Mouse (Mus musculus) cerebellum, postnatal 4 days (tissue): ENCODE measurements around the gene Nubp2.
A peak's percentile ranks its signal among the peaks of the same experiment; 100 is the strongest.

Experiments
- DNase-seq, 2 experiments: peaks; one replicate each; pipeline ENCODE4 v3.0.0; 2022; ENCODE audit warnings: low spot score in 2 of 2, mixed read lengths in 1 of 2

Gene Nubp2

GRCm38 (mm10) chr17:24894061-24894994 lies 8.2 kb upstream of the Nubp2 start:
- DNase-seq, result peak in 1 of 2 experiments; percentile 34

DNA sequence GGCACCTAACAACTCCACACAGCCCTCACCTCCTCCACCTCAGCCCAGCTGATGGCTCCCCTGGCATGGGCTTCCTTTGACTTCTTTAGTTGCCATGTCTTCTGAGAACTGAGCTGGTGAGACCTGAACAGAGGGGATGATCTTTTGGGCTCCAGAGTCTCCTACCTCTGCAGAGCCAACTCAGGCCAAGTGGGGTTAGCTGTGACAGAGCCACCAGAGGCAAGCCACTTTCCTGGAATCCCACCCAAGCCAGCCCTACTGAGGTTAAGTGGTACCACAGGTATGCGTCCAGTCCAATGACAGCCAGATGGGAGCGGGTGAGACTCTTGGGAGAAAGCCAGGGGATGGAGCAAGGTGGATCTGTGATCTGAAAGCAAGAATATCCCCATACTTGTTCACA lies 7.1 kb upstream of the Nubp2 start:
- DNase-seq, result no peak

GRCm38 (mm10) chr17:24892785-24893184 lies 6.6 kb upstream of the Nubp2 start:
- DNase-seq, result no peak

- DNase-seq, result no peak
Measured at GRCm38 (mm10) chr17:24891321-24891720, 5.2 kb upstream of the Nubp2 start.

DNA sequence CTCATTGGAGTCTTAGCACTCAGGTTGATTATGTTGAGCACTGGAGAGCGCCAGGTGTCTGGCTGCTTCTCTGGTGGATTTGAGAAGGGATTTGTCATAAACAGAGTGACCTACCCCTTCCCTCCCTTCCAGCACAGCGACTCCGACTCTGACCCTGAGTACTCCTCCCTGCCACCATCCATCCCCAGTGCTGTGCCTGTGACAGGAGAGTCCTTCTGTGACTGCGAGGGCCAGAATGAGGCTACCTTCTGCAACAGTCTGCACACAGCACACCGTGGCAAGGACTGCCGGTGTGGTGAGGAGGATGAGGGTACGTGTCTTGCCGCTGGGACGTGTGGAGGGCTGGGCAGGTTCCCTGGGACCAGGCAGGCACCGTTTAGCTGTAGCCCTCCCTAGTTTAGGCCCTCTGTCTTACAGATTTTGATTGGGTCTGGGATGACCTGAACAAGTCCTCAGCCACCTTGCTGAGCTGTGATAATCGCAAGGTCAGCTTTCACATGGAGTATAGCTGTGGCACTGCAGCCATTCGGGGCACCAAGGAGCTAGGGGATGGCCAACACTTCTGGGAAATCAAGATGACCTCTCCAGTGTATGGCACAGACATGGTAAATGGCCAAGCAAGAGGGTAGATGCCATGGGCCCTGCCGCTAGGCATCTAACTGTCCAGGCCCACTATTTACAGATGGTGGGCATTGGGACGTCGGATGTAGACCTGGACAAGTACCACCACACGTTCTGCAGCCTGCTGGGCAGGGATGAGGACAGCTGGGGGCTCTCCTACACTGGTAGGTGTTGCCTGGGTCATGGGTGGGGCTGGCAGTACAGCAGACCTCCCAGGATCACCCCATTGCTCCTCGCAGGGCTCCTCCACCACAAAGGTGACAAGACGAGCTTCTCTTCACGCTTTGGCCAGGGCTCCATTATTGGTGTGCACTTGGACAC lies 4.3 kb upstream of the Nubp2 start:
- DNase-seq, result no peak

DNA sequence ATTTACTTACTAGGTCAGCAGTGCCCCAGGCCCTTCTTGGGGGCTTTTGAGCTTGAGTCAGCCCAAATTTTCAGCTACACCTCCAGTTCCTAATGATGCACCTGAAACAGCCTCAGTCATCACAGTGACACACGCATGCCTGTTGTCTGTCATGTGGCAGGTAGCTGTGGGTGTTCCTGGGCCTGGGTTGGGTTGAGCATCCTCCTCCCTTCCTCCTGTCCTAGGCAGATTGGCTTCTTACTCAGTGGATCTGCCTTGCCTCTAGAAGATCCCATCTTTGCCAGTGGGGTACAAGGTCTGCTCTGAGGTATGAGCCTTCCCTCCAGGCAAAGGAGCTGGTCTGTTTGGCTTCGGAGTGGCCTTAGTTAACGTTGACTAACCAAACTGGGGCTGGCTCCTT lies 2.7 kb upstream of the Nubp2 start:
- no peak for DNase-seq

- DNase-seq, result no peak
Measured at GRCm38 (mm10) chr17:24887291-24888080, 1.3 kb upstream of the Nubp2 start.

GRCm38 (mm10) chr17:24886932-24887271 lies 753 bp upstream of the Nubp2 start:
- no peak for DNase-seq

- no peak for DNase-seq
Measured at GRCm38 (mm10) chr17:24885356-24886133, 604 bp downstream of the Nubp2 start.

GRCm38 (mm10) chr17:24884391-24884790 lies 1.8 kb downstream of the Nubp2 start:
- DNase-seq, result no peak

DNA sequence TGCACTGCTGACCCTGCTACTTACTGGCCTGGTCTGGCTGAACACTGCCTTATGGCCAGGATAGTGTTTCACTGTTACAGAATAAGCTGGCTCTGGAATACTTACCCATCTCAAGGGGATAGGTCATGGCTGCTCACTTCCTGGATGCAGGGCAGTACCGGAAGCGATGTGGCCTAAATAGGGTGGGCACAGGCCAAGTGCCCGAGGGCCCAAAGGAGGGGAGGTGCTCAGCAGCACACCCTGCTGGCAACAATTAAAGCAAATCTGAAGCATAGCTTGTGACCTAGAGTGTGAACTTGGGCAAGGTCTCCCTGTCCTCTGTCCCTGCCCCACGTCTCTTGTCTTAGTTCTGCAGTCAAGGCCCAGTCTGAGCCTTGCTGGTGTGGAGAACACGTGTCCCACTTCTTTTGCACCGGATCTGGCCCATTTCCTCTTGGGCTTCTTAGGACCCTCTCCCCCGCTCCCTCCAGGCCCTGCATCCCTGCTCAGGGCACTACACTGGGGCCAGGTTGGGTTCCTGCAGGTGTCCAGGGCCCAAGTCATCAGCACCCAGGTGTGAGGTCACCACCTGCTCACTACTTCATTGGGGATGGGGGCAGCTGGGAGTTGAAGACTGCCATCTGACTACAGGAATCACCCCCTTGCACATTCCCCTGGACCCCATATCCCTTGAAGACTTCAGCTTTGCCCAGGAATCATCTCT lies 4.3 kb downstream of the Nubp2 start:
- peak in 1 of 2 experiments; percentile 34 for DNase-seq

- DNase-seq, result no peak
Measured at GRCm38 (mm10) chr17:24878531-24878930, 7.6 kb downstream of the Nubp2 start.

GRCm38 (mm10) chr17:24878117-24878397 lies 8.1 kb downstream of the Nubp2 start:
- no peak for DNase-seq

- DNase-seq, result no peak
Measured at GRCm38 (mm10) chr17:24877336-24878116, 8.6 kb downstream of the Nubp2 start.

- no peak for DNase-seq
Measured at GRCm38 (mm10) chr17:24874989-24875388, 11.2 kb downstream of the Nubp2 start.

GRCm38 (mm10) chr17:24874405-24874745 lies 11.8 kb downstream of the Nubp2 start:
- no peak for DNase-seq

DNA sequence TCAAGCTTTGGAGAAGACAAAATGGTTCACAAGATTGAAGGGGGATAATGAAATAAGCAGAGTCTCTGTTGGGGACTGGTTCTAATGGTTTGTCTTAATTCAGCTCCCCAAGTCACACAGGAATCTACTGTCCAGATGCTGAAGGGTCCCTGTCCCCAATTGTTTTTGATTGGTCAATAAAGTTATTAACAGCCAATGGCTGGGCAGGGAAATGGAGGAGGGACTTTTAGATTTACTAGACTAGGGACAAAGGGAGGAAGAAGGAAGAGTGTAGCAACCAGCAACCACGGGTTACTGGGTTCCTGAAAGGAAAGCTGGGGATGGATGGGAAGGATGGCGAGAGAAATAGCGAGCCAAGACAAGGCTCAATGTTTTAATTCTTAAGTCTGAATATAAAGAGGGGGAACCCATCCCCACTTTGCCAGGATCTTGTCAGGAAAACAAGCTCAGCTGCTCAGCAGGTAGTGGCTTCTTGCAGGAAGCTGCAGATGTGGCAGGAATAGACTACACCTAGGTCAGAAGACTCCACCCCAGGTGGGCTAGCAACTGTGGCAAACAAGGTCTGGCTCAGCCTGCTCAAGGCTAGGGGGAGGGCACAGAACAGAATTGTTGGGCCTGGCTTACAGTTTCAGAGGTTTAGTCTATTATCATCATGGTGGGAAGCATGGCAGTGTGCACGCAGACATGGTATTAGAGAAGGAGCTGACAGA lies 12.3 kb downstream of the Nubp2 start:
- DNase-seq, result no peak

GRCm38 (mm10) chr17:24867914-24868313 lies 18.2 kb downstream of the Nubp2 start:
- DNase-seq, result no peak

GRCm38 (mm10) chr17:24865776-24866175 lies 20.4 kb downstream of the Nubp2 start, which contains the start of gene Igfals:
Gene Igfals, plus strand, starts transcription at chr17:24865997.
- no peak for DNase-seq
